Mouse (Mus musculus): ENCODE measurements at regions not wholly inside any gene's neighbourhood (a gene's known extent, or its start where the extent isn't known, plus 50 kb on each side); places are given as distances from the start of the nearest gene placed in this dataset.

- no peak for DNase-seq (ENCODE audit: low spot score)
Measured at GRCm38 (mm10) chr8:112212170-112212569, 197.3 kb upstream of the Gm6793 start.

DNA sequence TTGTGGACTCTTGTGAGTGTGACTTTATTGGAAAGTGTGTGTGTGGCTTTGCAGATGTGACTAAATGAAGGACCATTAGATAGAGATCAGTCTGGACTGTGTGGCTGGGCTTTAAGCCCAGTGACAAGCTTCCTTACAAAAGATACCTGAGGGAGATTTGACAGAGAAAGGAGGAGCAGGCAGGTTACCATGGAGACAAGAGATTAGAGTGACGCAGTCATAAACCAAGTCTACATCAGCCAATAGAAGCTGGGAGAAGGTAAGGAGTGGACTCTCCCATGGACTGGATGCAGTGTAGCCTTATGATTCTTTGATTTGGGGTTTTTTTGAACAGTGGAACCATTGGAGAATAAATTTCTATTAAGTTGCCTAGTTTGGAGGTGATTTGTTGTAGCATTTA, 181.6 kb upstream of the Gm6793 start:
- DNase-seq (ENCODE audit: low spot score): no peak

- no peak for DNase-seq (ENCODE audit: low spot score)
Measured at GRCm38 (mm10) chr8:112195880-112196279, 181.0 kb upstream of the Gm6793 start.

DNA sequence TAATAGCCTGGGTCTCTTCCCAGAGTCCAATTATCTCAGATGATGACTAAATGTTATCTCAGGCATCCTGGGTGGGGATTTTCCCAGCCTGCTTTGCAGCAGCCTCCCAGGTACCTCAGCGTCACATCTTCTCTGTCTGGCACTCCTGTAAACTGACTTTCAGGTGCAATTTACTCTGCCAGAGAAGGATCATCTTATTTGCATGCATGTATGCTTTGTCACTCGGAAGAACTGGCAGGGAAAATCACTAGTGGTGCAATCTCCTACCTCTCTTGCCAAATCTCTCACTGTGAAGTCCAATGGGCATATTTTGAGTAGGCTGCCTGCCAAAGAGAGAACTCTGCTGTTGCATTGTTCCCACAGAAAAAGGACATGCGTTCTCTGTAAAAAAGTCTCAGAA, 177.0 kb upstream of the Gm6793 start:
- no peak for DNase-seq (ENCODE audit: low spot score)

DNA sequence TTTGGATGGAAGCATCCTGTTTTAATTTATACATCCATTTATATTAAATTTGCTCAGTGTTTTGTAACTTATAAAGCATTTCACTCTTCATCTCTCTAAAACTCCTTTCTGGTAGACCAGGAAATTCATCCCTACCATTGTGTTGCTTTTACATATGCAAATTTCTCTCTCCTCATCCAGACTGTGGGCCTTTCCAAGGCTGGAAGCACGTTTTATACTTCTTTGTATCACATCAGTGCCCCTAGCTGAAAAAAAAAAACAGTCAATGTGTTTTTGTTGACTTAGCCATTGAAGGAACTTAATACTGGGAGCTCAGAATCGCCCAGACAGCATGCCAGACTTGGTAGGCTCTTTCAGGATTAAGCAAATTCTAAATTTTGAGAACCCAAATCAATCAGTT, 174.9 kb upstream of the Gm6793 start:
- no peak for DNase-seq (ENCODE audit: low spot score)

- DNase-seq (ENCODE audit: low spot score): no peak
Measured at GRCm38 (mm10) chr8:112170184-112170583, 155.3 kb upstream of the Gm6793 start.

DNA sequence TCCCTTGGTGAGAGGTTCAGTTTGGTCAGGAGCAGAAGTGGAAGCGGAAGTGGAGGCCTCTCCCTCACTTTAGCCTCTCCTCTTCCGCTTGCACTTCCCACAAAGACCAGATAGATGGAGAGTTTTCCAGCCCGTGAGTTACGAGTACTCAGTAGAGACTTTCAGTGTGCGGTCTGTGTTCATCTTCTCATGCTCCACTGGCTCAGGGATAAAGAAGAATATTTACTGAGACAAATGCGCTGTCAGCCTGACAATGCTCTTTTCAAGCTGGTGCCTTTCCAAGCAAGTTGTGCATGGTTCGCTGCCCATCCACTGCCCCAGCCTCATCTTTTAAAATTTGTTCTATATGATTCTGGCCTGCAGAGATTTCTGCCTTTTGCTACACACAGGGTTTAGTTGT, 141.8 kb upstream of the Gm6793 start:
- no peak for DNase-seq (ENCODE audit: low spot score)

DNA sequence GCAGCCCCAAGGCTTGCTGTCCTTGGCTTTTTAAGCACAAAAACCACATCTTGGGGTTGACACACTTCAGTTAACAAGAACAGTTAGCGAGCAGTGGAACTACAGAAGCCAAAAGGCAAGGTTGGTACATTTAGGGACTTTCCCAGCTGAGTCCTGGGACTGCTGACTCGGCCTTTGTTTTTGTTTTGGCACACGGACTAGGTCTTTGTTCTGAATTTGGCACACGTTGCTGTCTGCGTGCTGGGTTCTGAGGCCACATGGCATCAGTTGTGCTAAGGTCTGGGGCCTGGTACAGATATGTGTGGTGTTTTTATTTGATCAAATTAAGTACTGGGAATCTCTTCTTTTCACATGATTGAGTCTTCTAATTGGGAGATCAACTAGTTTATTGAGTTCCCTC, 124.1 kb upstream of the Gm6793 start:
- DNase-seq (ENCODE audit: low spot score): no peak

- no peak for DNase-seq (ENCODE audit: low spot score)
Measured at GRCm38 (mm10) chr8:112130196-112130595, 115.4 kb upstream of the Gm6793 start.

DNA sequence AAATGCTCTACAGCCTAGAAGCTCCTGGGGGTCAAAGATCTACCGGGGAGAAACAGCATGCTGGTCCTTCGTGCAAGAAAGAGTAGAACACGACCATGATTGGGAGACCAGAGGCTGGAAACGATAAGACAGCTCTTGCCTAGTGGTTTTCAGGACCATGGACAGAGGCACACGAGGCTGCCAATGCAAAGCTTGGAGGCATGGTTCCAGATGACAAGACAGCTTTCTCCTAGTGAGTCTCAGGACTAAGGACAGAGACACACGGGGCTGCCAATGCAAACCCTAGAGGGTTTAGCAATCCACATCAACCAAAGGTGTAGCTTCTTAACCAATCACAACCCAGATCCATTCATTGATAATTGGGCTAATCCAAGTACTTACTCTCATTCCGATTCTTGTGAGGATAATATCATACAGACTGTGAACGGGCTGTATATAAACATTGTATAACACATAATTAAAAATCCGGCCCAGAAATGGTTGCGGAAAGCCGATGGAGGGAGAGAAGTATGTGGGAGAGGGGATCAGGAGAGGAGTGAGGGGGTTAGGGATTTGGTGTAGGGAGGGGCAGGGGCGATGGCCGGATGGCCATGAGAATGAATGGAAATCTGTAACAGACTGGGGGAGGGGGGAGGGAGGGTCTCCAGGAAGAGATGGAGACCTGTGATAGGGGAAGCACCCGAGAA, 114.1 kb upstream of the Gm6793 start:
- DNase-seq (ENCODE audit: low spot score): peak; percentile 15

DNA sequence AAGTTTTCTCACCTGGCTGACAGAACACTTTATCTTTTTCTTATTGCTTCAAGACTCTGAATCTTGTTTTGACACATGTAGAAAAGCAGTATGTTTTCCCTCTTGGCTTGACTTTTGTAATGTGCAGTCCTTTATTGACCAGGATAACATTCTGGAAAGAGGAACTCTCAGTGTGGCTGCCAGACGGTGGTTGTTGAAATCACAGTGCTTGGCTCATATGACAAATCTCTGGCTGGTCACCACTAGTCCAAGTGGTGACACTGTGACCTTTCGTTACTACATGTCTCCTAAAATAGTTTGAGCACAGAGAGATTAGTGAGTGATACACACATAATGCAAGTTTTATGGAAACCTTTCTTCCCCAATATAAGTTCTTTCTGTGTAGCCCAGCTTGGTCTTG, 97.1 kb upstream of the Gm6793 start:
- peak; percentile 31 for DNase-seq (ENCODE audit: low spot score)

GRCm38 (mm10) chr8:112097883-112098635, 83.2 kb upstream of the Gm6793 start:
- peak; percentile 55 for DNase-seq (ENCODE audit: low spot score)

GRCm38 (mm10) chr8:112094881-112095280, 80.0 kb upstream of the Gm6793 start:
- no peak for DNase-seq (ENCODE audit: low spot score)

DNA sequence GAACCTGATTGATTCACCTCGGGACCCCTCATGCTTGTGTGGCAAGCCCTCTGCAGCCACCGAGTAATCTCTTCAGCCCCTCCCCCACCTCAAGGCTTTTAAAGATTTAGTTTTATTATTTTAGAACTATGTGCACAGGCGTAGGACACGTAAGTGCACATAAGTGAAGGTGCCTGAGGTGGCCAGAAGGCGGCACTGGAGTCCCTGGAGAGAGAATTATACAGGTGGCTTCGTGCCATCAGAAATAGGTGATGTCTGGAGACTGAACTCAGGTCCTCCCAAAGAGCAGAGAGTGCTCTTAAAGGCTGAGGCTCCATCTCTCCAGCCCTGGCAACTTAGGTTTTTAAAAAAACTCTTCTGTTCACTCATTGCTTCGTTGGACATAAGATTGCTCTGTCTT, 78.7 kb upstream of the Gm6793 start:
- DNase-seq (ENCODE audit: low spot score): no peak

DNA sequence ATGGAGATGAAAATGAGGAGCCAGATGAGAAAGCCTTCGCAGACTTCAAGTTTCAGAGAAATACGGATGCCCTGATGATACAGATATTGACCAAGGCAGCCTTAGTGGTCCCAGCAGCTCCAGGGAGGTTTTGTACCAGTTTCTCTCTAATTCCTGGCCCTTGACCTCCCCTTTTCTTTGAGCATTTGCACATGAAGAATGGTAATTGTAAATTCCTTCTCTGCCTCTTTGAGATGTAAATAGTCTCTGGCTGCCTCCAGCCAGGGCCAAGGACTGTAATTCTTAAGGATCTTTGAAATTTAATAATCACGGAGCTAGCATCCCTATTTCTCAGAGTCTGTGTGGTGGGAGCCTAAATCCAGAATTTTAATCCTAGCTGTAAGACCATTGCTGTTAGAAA, 78.0 kb upstream of the Gm6793 start:
- no peak for DNase-seq (ENCODE audit: low spot score)

DNA sequence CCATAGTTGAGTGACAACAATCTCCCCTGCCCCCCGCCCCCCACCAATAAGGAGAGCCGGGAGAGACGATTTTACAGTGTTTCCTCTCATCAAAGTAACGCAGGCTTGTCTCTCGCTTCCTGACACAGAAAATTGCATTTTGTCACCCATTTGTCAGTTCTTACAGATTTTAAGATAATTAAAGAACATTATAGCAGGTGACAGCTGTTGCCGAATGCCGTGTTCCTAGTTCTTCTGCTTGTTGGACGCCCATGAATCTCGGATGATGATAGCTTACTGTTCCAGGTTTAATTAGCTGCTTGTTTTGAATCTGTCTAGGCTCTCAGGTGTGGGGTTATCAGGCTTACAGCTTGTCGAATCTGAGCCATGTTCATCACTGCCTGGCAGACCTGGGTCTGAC, 63.8 kb upstream of the Gm6793 start:
- no peak for DNase-seq (ENCODE audit: low spot score)

GRCm38 (mm10) chr8:112072205-112072604, 57.4 kb upstream of the Gm6793 start:
- no peak for DNase-seq (ENCODE audit: low spot score)

GRCm38 (mm10) chr8:112070251-112070650, 55.4 kb upstream of the Gm6793 start:
- DNase-seq (ENCODE audit: low spot score): no peak
